Mouse (Mus musculus): Measurements from ENCODE around the gene Ccin.
A peak's percentile ranks its signal among the peaks of the same experiment; 100 is the strongest.

Gene Ccin

GRCm38 (mm10) chr4:44013391-44014070 lies 30.2 kb downstream of the Ccin start:
- DNase-seq (ENCODE audit: low spot score): no peak

GRCm38 (mm10) chr4:44016071-44016470 lies 32.8 kb downstream of the Ccin start:
- peak; percentile 26 for DNase-seq (ENCODE audit: low spot score)

- no peak for DNase-seq (ENCODE audit: low spot score)
These were observed 33.5 kb downstream of the Ccin start for GRCm38 (mm10) chr4:44016791-44017190.

- DNase-seq (ENCODE audit: low spot score): no peak
These were observed 39.0 kb downstream of the Ccin start for GRCm38 (mm10) chr4:44022323-44022722.

DNA sequence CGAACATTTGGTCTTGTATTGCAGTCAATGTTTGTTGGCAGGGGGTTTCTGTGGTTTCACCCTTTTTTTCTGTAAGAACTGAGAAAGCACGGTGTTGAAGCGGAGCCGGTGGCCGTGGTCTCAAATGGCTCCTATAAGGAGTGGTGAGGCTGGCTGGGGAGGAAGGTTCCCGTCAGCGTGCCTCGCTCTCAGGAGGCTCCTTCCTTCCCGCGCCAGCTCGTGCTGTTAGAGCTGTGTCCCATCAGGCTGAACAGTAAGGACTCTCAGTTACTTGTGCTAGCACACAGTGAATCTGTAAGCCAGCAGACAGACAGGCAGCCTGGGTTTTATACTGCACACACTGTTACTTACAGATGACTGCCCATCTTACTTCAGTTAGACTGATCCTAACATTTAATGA lies 39.5 kb downstream of the Ccin start:
- no peak for DNase-seq (ENCODE audit: low spot score)

DNA sequence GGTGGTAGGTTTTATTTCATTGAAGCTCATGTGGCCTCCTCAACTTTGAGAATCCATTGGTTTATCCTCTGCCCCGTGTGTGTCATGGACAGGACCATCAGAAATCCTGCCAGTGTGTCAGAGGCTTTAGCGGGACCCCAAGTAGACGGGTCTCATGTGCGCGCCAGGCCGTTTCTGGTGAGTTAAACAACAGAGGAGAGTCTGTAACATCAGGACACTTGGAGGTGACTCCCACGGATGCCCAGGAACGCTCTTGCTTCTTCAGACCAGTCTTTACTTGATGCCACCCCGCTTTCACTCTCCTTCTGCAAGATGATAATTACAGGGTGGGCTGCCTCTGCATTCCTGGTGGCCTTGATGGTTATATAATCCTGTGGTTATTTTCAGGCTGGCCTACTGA lies 40.4 kb downstream of the Ccin start:
- no peak for DNase-seq (ENCODE audit: low spot score)

- DNase-seq (ENCODE audit: low spot score): no peak
These were observed 41.0 kb downstream of the Ccin start for GRCm38 (mm10) chr4:44024241-44024640.

GRCm38 (mm10) chr4:44025570-44025969 lies 42.3 kb downstream of the Ccin start:
- DNase-seq (ENCODE audit: low spot score): no peak

- DNase-seq (ENCODE audit: low spot score): no peak
These were observed 45.2 kb downstream of the Ccin start for GRCm38 (mm10) chr4:44028303-44029135.

GRCm38 (mm10) chr4:44029661-44030066 lies 46.4 kb downstream of the Ccin start:
- no peak for DNase-seq (ENCODE audit: low spot score)

DNA sequence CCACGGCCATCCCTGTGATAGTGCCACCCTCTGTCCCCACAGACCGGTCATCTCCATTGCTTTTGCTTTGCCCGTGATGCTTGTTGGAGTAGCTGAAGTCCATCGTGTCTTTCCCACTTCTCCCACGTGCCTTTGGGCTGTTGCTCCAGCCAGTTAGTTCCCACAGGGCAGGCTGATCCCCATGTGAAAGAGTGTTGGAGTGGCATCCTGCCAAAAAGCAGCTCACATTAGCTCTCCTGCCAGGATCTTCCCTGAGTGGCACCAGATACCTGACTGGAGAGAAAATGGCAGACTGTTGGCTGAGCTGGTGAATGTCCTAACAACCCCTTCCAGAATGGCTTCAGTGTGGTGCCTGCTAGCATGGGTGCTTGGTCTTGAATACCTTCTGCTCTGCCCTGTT lies 48.2 kb downstream of the Ccin start:
- DNase-seq (ENCODE audit: low spot score): no peak
